Mouse (Mus musculus) layer of hippocampus, adult 2 months (tissue): ENCODE results near the gene Nudt16. TPM values are rescaled to one million over a fixed set of nuclear protein-coding genes. Genes with fewer than 3 reads are reported as not detected.
A peak's percentile ranks its signal among the peaks of the same experiment; 100 is the strongest.
"Not testable (repeated sequence)": the region's sequence is repeated elsewhere in the genome, so short reads cannot be mapped to it uniquely, and the experiment has no call there.

Experiments
- DNase-seq, 2 experiments: peaks; one replicate each; pipeline ENCODE4 v3.0.0; 2022; ENCODE audit warnings: low spot score in 2 of 2
- H3K27ac ChIP-seq: fragments of 200-600 bp; 2 replicates; pipeline ENCODE4 v1.8.1; 2022
- H3K4me3 ChIP-seq: fragments of 200-600 bp; 2 replicates; pipeline ENCODE4 v1.8.1; 2022; ENCODE audit warnings: mild to moderate bottlenecking
- CTCF ChIP-seq: fragments of 200-600 bp; conservative IDR thresholded peaks from 2 replicates; pipeline ENCODE4 v1.8.1; 2022; ENCODE audit warnings: antibody characterized with exemption, mild to moderate bottlenecking, moderate library complexity
- long read RNA-seq, 2 experiments: library from polyadenylated mRNA; stranded (forward); transcript quantifications; one replicate each; pipeline ENCODE4 v2.0.0; 2021; ENCODE audit warnings: borderline mapping rate in 2 of 2
- total RNA-seq, 2 experiments: library from RNA; stranded (reverse); gene quantifications; 2 replicates each; pipeline ENCODE4 v1.2.3; 2021

Nudt16 gene
- 10 to 100 TPM; 17.0 to 19.5 TPM for total RNA-seq
- long read RNA-seq, experiment 1, transcript Nudt16-201 (3 exons, 1,631 nt), result major isoform, 8 of 13 reads
- long read RNA-seq, experiment 1, partial matches to known transcripts, result 1 of 13 reads
- long read RNA-seq, experiment 1, other reads (novel, unspliced or antisense), result 0 of 13 reads
- long read RNA-seq, experiment 2, transcript Nudt16-201 (3 exons, 1,631 nt), result major isoform, 19 of 21 reads
- long read RNA-seq, experiment 2, partial matches to known transcripts, result 0 of 21 reads
- long read RNA-seq, experiment 2, other reads (novel, unspliced or antisense), result 0 of 21 reads

- peak; percentile 85 to 90 for DNase-seq
- Histone ChIP-seq H3K4me3 (peak within 1 kb of the TSS; percentile 69), H3K27ac (peak within 1 kb of the TSS; percentile 96)
- TF ChIP-seq CTCF, result no peak; the same call in 1 of the 2 replicates
These were observed at the start of gene Nudt16 for GRCm38 (mm10) chr9:105131253-105132001. Nudt16 (minus strand) TSS chr9:105131824.

- DNase-seq, result no peak
- TF ChIP-seq CTCF, result no peak
- no peak within 1 kb of the TSS for H3K4me3 ChIP-seq
- H3K27ac ChIP-seq, result no peak within 1 kb of the TSS
These were observed 13.4 kb upstream of the Nudt16 start, which contains the start of gene 1700080E11Rik for GRCm38 (mm10) chr9:105144992-105145391. 1700080E11Rik (minus strand) TSS chr9:105145092.

GRCm38 (mm10) chr9:105139204-105139603 is 7.6 kb upstream of the Nudt16 start:
- no peak for TF ChIP-seq CTCF
- no peak for DNase-seq
- Histone ChIP-seq H3K27ac (no peak overlapping the region), H3K4me3 (no peak overlapping the region)

GRCm38 (mm10) chr9:105136404-105136803 is 4.8 kb upstream of the Nudt16 start:
- no peak for DNase-seq
- no peak overlapping the region for H3K4me3 ChIP-seq
- no peak overlapping the region for H3K27ac ChIP-seq
- no peak for TF ChIP-seq CTCF

GRCm38 (mm10) chr9:105134536-105134935 is 2.9 kb upstream of the Nudt16 start:
- Histone ChIP-seq H3K27ac (no peak overlapping the region), H3K4me3 (no peak overlapping the region)
- no peak for DNase-seq
- TF ChIP-seq CTCF, result no peak

GRCm38 (mm10) chr9:105132002-105132367 is 361 bp upstream of the Nudt16 start:
- H3K27ac ChIP-seq, result peak overlapping the region; percentile 96
- TF ChIP-seq CTCF, result no peak
- peak overlapping the region; percentile 69 for H3K4me3 ChIP-seq
- DNase-seq, result no peak

GRCm38 (mm10) chr9:105130331-105130730 is 1.3 kb downstream of the Nudt16 start:
- Histone ChIP-seq H3K27ac (no peak overlapping the region), H3K4me3 (no peak overlapping the region)
- DNase-seq, result no peak
- TF ChIP-seq CTCF, result no peak

- DNase-seq, H3K4me3 ChIP-seq, H3K27ac ChIP-seq: not testable (repeated sequence)
These were observed 6.4 kb downstream of the Nudt16 start for GRCm38 (mm10) chr9:105125206-105125605.

- H3K27ac ChIP-seq, result no peak overlapping the region
- no peak overlapping the region for H3K4me3 ChIP-seq
- no peak for DNase-seq
- no peak for TF ChIP-seq CTCF
These were observed 27.7 kb downstream of the Nudt16 start for GRCm38 (mm10) chr9:105103893-105104292.

GRCm38 (mm10) chr9:105101911-105102310 is 29.7 kb downstream of the Nudt16 start:
- TF ChIP-seq CTCF, result no peak
- H3K27ac ChIP-seq, result no peak overlapping the region
- no peak overlapping the region for H3K4me3 ChIP-seq
- DNase-seq, result no peak

GRCm38 (mm10) chr9:105100807-105101570 is 30.6 kb downstream of the Nudt16 start:
- H3K4me3 ChIP-seq, result no peak overlapping the region
- no peak for DNase-seq
- TF ChIP-seq CTCF, result no peak

GRCm38 (mm10) chr9:105080246-105080645 is 51.4 kb downstream of the Nudt16 start:
- no peak for DNase-seq
- Histone ChIP-seq H3K27ac (no peak overlapping the region), H3K4me3 (no peak overlapping the region)
- TF ChIP-seq CTCF, result no peak

More at GRCm38 (mm10) chr9:105100807-105101570, 30.6 kb downstream of the Nudt16 start:
- no peak overlapping the region for H3K27ac ChIP-seq

Other genes with a start within 250 kb of the Nudt16 start
- 10 to 100 TPM; 76.3 to 78.7 TPM for gene Mrpl3, start 78.6 kb downstream of the Nudt16 start, total RNA-seq
- gene 1700080E11Rik, start 13.3 kb upstream of the Nudt16 start, total RNA-seq, result not detected